Mouse (Mus musculus): Measurements from ENCODE around the gene Nbdy. TPM values are rescaled to one million over a fixed set of nuclear protein-coding genes. Genes with fewer than 3 reads are reported as not detected.

The Nbdy gene
- total RNA-seq (2022), result 10 to 100 TPM; 45.6 to 69.6 (median 53.1) TPM

- DNase-seq (ENCODE audit: low spot score in 2 of 2), result peak; percentile 17 to 37
These were observed at the start of gene Nbdy for GRCm38 (mm10) chrX:153723110-153723916. TSS of gene Nbdy (plus strand) at chrX:153723590.

GRCm38 (mm10) chrX:153695782-153696395 lies 27.5 kb upstream of the Nbdy start, which contains the start of gene Kctd12b:
TSS of gene Kctd12b (minus strand) at chrX:153696391.
- no peak for DNase-seq (ENCODE audit: low spot score in 2 of 2)

GRCm38 (mm10) chrX:153700463-153700862 lies 22.9 kb upstream of the Nbdy start:
- no peak for DNase-seq (ENCODE audit: low spot score in 2 of 2)

DNA sequence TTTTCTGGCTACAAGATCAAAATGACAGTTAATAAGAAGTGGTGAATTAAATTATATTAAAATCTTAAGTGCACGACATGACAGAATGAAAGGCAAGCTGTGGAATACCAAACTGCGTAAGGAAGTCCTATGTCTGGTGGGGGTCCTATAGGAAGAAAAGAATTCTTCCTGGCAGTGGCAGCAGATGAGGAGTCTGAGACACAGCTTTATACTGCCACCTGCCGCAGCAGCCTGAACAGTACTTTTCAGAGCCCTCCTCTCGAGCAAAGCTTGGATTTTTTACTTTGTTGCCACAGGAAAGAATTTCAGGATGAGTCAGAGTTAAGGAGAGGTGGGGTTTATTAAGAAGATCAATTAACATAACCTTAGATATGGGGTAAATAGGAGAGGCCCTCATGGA lies 15.7 kb upstream of the Nbdy start:
- peak in 1 of 2 experiments; percentile 6 for DNase-seq (ENCODE audit: low spot score in 2 of 2)

GRCm38 (mm10) chrX:153716716-153717115 lies 6.7 kb upstream of the Nbdy start:
- no peak for DNase-seq (ENCODE audit: low spot score in 2 of 2)

DNA sequence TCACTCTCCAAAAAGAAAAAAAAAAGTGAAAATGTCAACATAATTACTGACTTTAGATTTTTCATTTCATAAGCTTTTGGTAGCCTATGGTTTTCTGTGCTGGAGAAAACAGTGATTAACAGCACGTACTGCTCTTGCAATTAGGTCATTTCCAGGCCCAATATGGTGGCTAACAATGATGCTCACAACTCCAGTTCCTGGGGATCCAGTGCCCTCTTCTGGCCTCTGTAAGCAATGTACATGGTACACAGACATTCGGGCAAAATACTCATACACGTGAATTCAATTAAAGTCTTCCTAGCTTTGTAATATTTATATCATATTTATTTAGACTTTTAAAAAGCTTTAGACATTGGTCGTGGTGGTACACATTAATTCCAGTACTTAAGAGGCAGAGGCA lies 3.8 kb upstream of the Nbdy start:
- DNase-seq (ENCODE audit: low spot score in 2 of 2), result no peak

GRCm38 (mm10) chrX:153724400-153724799 lies 1.0 kb downstream of the Nbdy start:
- DNase-seq (ENCODE audit: low spot score in 2 of 2), result no peak

GRCm38 (mm10) chrX:153735697-153736096 lies 12.3 kb downstream of the Nbdy start:
- DNase-seq (ENCODE audit: low spot score in 2 of 2), result no peak

DNA sequence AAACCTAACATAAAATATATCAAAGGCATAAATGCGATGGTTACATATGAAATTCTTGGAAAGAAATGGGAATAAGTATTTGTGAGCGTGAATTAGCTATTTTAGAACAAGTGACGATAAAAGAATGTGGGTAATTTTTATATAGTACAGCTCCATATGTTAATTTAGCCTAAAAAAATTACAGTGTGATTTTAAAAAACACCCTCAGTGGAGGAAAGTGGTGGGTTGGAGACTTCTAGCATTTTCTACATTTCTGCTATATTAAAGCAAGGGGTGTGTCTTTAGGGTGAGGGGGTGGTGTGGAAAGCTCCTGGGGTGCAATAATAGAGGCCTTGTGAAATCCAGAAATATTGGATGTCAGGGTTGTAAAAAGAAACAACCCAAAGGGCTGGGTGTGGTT lies 19.1 kb downstream of the Nbdy start:
- no peak for DNase-seq (ENCODE audit: low spot score in 2 of 2)

DNA sequence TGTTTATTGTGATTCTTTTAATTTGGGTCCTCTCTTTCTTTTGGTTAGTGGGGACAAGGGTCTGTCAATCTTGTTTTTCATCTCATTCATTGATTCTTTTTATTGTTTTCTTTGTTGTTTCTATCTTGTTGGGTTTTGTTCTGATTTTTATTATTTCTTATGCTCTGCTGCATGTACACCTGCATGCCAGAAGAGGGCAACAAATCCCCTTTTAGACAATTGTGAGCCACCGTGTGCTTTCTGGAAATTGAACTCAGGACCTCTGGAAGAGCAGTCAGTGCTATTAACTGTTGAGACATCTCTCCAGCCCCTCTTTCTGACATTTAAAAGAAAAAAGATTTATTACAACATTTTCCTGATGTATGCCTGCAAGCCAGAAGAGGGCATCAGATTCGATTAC lies 25.8 kb downstream of the Nbdy start:
- no peak for DNase-seq (ENCODE audit: low spot score in 2 of 2)

Other genes starting within 250 kb of the Nbdy start
- gene Ubqln2, start 225.4 kb upstream of the Nbdy start, total RNA-seq (2022), result 100 to 1,000 TPM; 207 to 230 (median 212) TPM
- gene Cypt3, start 165.0 kb upstream of the Nbdy start, total RNA-seq (2022), result not detected
- gene Kctd12b, start 27.2 kb upstream of the Nbdy start, total RNA-seq (2022), result 1 to 10 TPM; 2.8 to 4.3 (median 3.1) TPM
- 10 to 100 TPM in 1 of 4 experiments, 1 to 10 TPM in 3; 8.5 to 11.2 (median 8.7) TPM for gene Spin2c, start 108.6 kb downstream of the Nbdy start, total RNA-seq (2022)